Mouse (Mus musculus) CH12.LX (cell line): ENCODE results near the gene Fgf11. TPM values are rescaled to one million over a fixed set of nuclear protein-coding genes. Genes with fewer than 3 reads are reported as not detected.

Experiments
- DNase-seq: peaks from one replicate; pipeline ENCODE4 v3.0.0-alpha.2; 2013; ENCODE audit errors: extremely low read depth
- H3K27ac ChIP-seq: 2 replicates; pipeline ENCODE4 v1.5.1; 2012; ENCODE audit warnings: low read depth, mild to moderate bottlenecking, control low read depth, moderate library complexity; ENCODE audit not compliant: insufficient read depth
- H3K27me3 ChIP-seq: replicated peaks from 2 replicates; pipeline ENCODE3; 2012; ENCODE audit warnings: inconsistent platforms
- H3K36me3 ChIP-seq, 2 experiments: replicated peaks in 1 of 2; 2 replicates each; pipeline versions ENCODE3 to v1.6.1; 2012; ENCODE audit warnings: inconsistent platforms in 1 of 2, low read length in 1 of 2, mild to moderate bottlenecking in 1 of 2, mixed read lengths in 1 of 2, moderate library complexity in 1 of 2; ENCODE audit not compliant: control insufficient read depth in 1 of 2, insufficient read depth in 1 of 2
- H3K4me1 ChIP-seq, 2 experiments: 2 replicates each; pipeline ENCODE4 v1.6.1; 2012; ENCODE audit warnings: inconsistent platforms in 1 of 2, moderate library complexity in 1 of 2; ENCODE audit not compliant: insufficient read depth in 2 of 2, control insufficient read depth in 1 of 2
- H3K4me2 ChIP-seq: 2 replicates; pipeline ENCODE4 v1.6.1; 2012; ENCODE audit warnings: low read depth, mild to moderate bottlenecking, control low read depth; ENCODE audit not compliant: poor library complexity, insufficient read depth, severe bottlenecking
- H3K4me3 ChIP-seq, 3 experiments: fragments of 150-350 bp in 1 of 3; sonication (generic) in 1 of 3; replicated peaks in 1 of 3; 2 replicates each; pipeline versions ENCODE3 to v1.5.1; 2011 to 2012; ENCODE audit warnings: low read depth in 2 of 3, low read length in 2 of 3, mild to moderate bottlenecking in 2 of 3, moderate library complexity in 2 of 3, control low read depth in 1 of 3, improper control_type of control experiment in 1 of 3, inconsistent platforms in 1 of 3, mixed read lengths in 1 of 3; ENCODE audit not compliant: poor library complexity in 1 of 3
- H3K79me2 ChIP-seq: replicated peaks from 2 replicates; pipeline ENCODE4 v1.6.1; 2012; ENCODE audit warnings: mild to moderate bottlenecking, moderate library complexity; ENCODE audit not compliant: control insufficient read depth, poor library complexity, insufficient read depth, severe bottlenecking; ENCODE audit errors: extremely low read depth
- H3K9ac ChIP-seq: 2 replicates; pipeline ENCODE4 v1.6.1; 2012; ENCODE audit warnings: low read depth, mild to moderate bottlenecking, control low read depth, moderate library complexity; ENCODE audit not compliant: insufficient read depth
- H3K9me3 ChIP-seq: replicated peaks from 2 replicates; pipeline ENCODE3; 2012; ENCODE audit warnings: low read length, inconsistent platforms, mixed read lengths
- CTCF ChIP-seq, 2 experiments: IDR thresholded peaks in 1 of 2; conservative IDR thresholded peaks in 1 of 2; 2 replicates each; pipeline ENCODE4 v1.5.1; 2011 to 2012; ENCODE audit warnings: low read depth in 2 of 2, low read length in 2 of 2, improper control_type of control experiment in 1 of 2, inconsistent platforms in 1 of 2, mild to moderate bottlenecking in 1 of 2, moderate library complexity in 1 of 2
- E2F4 ChIP-seq: IDR thresholded peaks from 2 replicates; pipeline ENCODE4 v1.6.1; 2011; ENCODE audit warnings: low read depth, low read length, improper control_type of control experiment; ENCODE audit not compliant: insufficient replicate concordance
- EP300 ChIP-seq: IDR thresholded peaks from 2 replicates; pipeline ENCODE4 v1.6.1; 2011; ENCODE audit warnings: low read length, improper control_type of control experiment
- IRF4 ChIP-seq: IDR thresholded peaks from 2 replicates; pipeline ENCODE4 v1.6.1; 2014; ENCODE audit warnings: low read depth, mild to moderate bottlenecking, inconsistent platforms, low read length, improper control_type of control experiment
- JUND ChIP-seq: conservative IDR thresholded peaks from 2 replicates; pipeline ENCODE4 v1.6.1; 2011; ENCODE audit warnings: low read depth, low read length, improper control_type of control experiment
- MAFK ChIP-seq: IDR thresholded peaks from 2 replicates; pipeline ENCODE4 v1.6.1; 2011; ENCODE audit warnings: low read length, improper control_type of control experiment; ENCODE audit not compliant: insufficient replicate concordance
- MAX ChIP-seq: IDR thresholded peaks from 2 replicates; pipeline ENCODE4 v1.6.1; 2011; ENCODE audit warnings: low read length, improper control_type of control experiment
- MYC ChIP-seq: IDR thresholded peaks from 2 replicates; pipeline ENCODE4 v1.6.1; 2011; ENCODE audit warnings: low read depth, mild to moderate bottlenecking, improper control_type of control experiment, low read length
- RAD21 ChIP-seq: IDR thresholded peaks from 2 replicates; pipeline ENCODE4 v1.6.1; 2011; ENCODE audit warnings: low read depth, mild to moderate bottlenecking, low read length, improper control_type of control experiment, moderate library complexity
- SMC3 ChIP-seq: IDR thresholded peaks from 2 replicates; pipeline ENCODE4 v1.6.1; 2011; ENCODE audit warnings: low read depth, low read length, improper control_type of control experiment
- TBP ChIP-seq: conservative IDR thresholded peaks from 2 replicates; pipeline ENCODE4 v1.6.1; 2011; ENCODE audit warnings: low read depth, low read length, improper control_type of control experiment
- USF2 ChIP-seq: conservative IDR thresholded peaks from 2 replicates; pipeline ENCODE4 v1.6.1; 2011; ENCODE audit warnings: low read depth, low read length, improper control_type of control experiment
- ZC3H11A ChIP-seq: IDR thresholded peaks from 2 replicates; pipeline ENCODE4 v1.6.1; 2012; ENCODE audit warnings: low read depth, mild to moderate bottlenecking, inconsistent platforms, low read length, improper control_type of control experiment
- ZMIZ1 ChIP-seq: IDR thresholded peaks from 2 replicates; pipeline ENCODE4 v1.6.1; 2012; ENCODE audit warnings: low read depth, mild to moderate bottlenecking, inconsistent platforms, low read length, improper control_type of control experiment
- ZNF384 ChIP-seq: IDR thresholded peaks from 2 replicates; pipeline ENCODE4 v1.6.1; 2012; ENCODE audit warnings: low read depth, low read length, improper control_type of control experiment, inconsistent platforms
- dilution Hi-C: fragments of 300-500 bp; cut with MboI; formaldehyde crosslinking; loops from 2 replicates; pipeline ENCODE4 v1.14.3; 2020; ENCODE audit warnings: low sequenced_read_pairs; ENCODE audit not compliant: extremely low pct_unique_long_range_greater_than_20kb, extremely low pct_ligation_motif_present
- in situ Hi-C: fragments of 300-500 bp; cut with MboI; formaldehyde crosslinking; loops from 3 replicates; pipeline ENCODE4 v1.14.3; 2019; ENCODE audit warnings: low sequenced_read_pairs, low pct_ligation_motif_present, low pct_unique_long_range_greater_than_20kb, mixed read lengths
- polyA plus RNA-seq: library from polyadenylated mRNA; unstranded; fragments of >175 nt; gene quantifications from 2 replicates; pipeline ENCODE4 v1.2.1, GENCODE M21; 2012; ENCODE audit warnings: low read depth; ENCODE audit not compliant: insufficient read length
- total RNA-seq, 2 experiments: library from RNA; depleted of rRNA; stranded (reverse); fragments of 300-350 nt in 1 of 2; fragments of >200 nt in 1 of 2; gene quantifications; 2 replicates each; pipeline ENCODE4 v1.2.3; 2012 to 2014

Gene Fgf11
- total and polyA plus RNA-seq, 3 experiments = 0.93 to 3.9 (median 1.8) TPM

DNA sequence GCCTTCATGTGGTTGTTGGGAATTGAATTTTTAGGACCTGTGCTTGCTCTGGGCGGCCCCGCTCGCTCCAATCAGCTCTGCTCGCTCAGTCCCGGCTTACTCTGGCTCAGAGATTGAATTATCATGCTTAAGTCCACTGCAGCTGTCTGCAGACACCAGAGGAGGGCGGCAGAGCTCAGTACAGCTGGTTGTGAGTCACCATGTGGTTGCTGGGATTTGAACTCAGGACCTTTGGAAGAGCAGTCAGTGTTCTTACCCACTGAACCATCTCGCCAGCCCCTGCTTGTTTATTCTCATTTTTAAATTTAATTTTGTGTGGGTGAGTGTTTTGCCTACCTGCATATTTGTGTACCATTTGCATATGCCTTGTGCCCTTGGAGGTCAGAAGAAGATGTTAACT, 38.1 kb downstream of the Fgf11 start:
- peak; percentile 54 for TF ChIP-seq SMC3
- TF ChIP-seq RAD21 = peak; percentile 54
- TF ChIP-seq ZC3H11A = no peak
- TF ChIP-seq IRF4 = no peak
- no peak for TF ChIP-seq USF2
- TF ChIP-seq CTCF (conservative IDR thresholded peaks at IDR 0.05 in 1 of 2, IDR thresholded peaks at IDR 0.05 in 1 of 2; ENCODE audit: low read depth in 2 of 2, low read length in 2 of 2) = peak in 1 of 2 experiments; percentile 65; a peak in 2 of 4 replicates
- no peak for TF ChIP-seq TBP
- 0 out of 2 replicates have a peak, but pooled peaks have one; percentile 20 for TF ChIP-seq JUND
- in situ Hi-C loops (no loop called here), dilution Hi-C loops (no loop called here)
- H3K79me2 ChIP-seq = no peaks in the 10 kb centered on the region; the same call in 1 of the 2 replicates
- H3K9me3 ChIP-seq = no peaks in the 10 kb centered on the region
- H3K4me2 ChIP-seq = no peak overlapping the region
- H3K27me3 ChIP-seq = peaks cover 4% of the 10 kb centered on the region
- no peak overlapping the region for H3K4me3 ChIP-seq
- no peaks in the 10 kb centered on the region for H3K36me3 ChIP-seq
- no peak for DNase-seq
- no peak overlapping the region for H3K27ac ChIP-seq
- peaks cover 23 to 34% of the 10 kb centered on the region in 2 experiments for H3K4me1 ChIP-seq
- no peak overlapping the region for H3K9ac ChIP-seq

DNA sequence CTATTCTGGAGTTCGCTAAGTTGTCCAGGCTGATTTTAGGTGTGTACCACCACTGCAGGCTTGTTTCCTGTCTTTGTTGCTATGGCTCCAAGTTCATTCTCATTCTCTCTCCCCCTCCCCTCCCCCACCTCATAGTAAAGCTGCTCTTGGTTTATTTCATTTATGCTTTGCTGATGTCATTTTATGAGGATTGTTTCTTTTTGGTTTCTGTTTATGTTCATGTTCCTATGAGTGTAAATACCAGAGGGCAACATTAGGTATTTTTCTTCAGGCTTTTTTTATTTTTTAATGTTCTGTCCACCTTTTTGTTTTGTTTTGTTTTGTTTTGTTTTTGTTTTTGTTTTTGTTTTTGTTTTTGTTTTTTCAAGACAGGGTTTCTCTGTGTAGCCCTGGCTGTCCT, 39.8 kb downstream of the Fgf11 start, which contains the start of gene Slc35g3:
Gene Slc35g3 (minus strand): TSS at position 101 of the 400 bp plus-strand sequence.
- dilution Hi-C loops = no loop called here
- Histone ChIP-seq H3K4me3 (no peak within 1 kb of the TSS), H3K36me3 (no peaks in the 10 kb centered on the region), H3K4me1 (peaks cover 15 to 27% of the 10 kb centered on the region in 2 experiments), H3K79me2 (peaks cover 10% of the 10 kb centered on the region), H3K9ac (no peak within 1 kb of the TSS), H3K9me3 (no peaks in the 10 kb centered on the region)
- in situ Hi-C loops = no loop called here
- DNase-seq = no peak
- TF ChIP-seq MAX (no peak), MYC (no peak), IRF4 (no peak), ZNF384 (no peak), E2F4 (no peak)
- TF ChIP-seq, all 38 proteins: peak for 0
- Histone ChIP-seq H3K27ac (no peak within 1 kb of the TSS), H3K4me2 (no peak within 1 kb of the TSS), H3K27me3 (peaks cover 4% of the 10 kb centered on the region)

DNA sequence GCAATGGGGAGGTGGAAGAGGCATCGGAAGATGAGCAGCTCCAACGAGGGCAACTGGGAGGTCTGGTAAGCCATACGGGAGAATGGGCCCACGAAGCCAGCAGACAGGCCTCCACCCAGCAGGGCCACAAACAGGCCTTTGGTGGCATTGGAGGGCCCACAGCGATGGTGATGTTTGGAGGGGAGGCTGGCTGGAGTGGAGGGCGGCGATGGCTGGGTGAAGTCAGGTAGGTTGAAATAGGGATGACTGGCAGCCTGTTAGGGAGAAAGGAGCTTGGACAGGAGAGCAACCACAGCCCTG, 40.8 kb downstream of the Fgf11 start:
- no peak overlapping the region for H3K9ac ChIP-seq
- no peak for TF ChIP-seq RAD21
- no peak for TF ChIP-seq ZC3H11A
- no peak for TF ChIP-seq MAFK
- no peak for TF ChIP-seq EP300
- no peak for TF ChIP-seq ZMIZ1
- dilution Hi-C loops = no loop called here

More for the DNA sequence above, 40.8 kb downstream of the Fgf11 start:
- in situ Hi-C loops = no loop called here
- H3K9me3 ChIP-seq = no peaks in the 10 kb centered on the region
- DNase-seq = no peak
- H3K79me2 ChIP-seq = peaks cover 18% of the 10 kb centered on the region
- no peak overlapping the region for H3K4me2 ChIP-seq
- H3K4me1 ChIP-seq = peaks cover 13 to 30% of the 10 kb centered on the region in 2 experiments
- H3K27me3 ChIP-seq = peaks cover 4% of the 10 kb centered on the region
- no peak overlapping the region for H3K4me3 ChIP-seq
- peaks cover 0 to 3% of the 10 kb centered on the region in 2 experiments for H3K36me3 ChIP-seq
- H3K27ac ChIP-seq = no peak overlapping the region
